Mouse (Mus musculus) liver, embryonic 16.5 days (tissue): ENCODE measurements around the gene Alg2. TPM values are rescaled to one million over a fixed set of nuclear protein-coding genes. Genes with fewer than 3 reads are reported as not detected.

Experiments
- ATAC-seq: fragments of 200-750 bp; cut with Nextera tagmentation; 2 replicates; pipeline ENCODE4 v1.8.0; 2017; ENCODE audit warnings: low read depth, mild to moderate bottlenecking, moderate number of reproducible peaks, moderate library complexity
- H3K27ac ChIP-seq: fragments of 300-500 bp; sonication (generic); 2 replicates; pipeline ENCODE4 v1.5.1; 2014; ENCODE audit warnings: mild to moderate bottlenecking, low read length
- H3K27me3 ChIP-seq: fragments of 300-500 bp; sonication (generic); 2 replicates; pipeline ENCODE4 v1.6.1; 2014; ENCODE audit warnings: low read depth, low read length, mixed read lengths; ENCODE audit not compliant: control insufficient read depth, insufficient read depth
- H3K36me3 ChIP-seq: fragments of 300-500 bp; sonication (generic); 2 replicates; pipeline ENCODE4 v1.6.1; 2014; ENCODE audit warnings: mild to moderate bottlenecking; ENCODE audit not compliant: control insufficient read depth, insufficient read depth
- H3K4me1 ChIP-seq: fragments of 300-500 bp; sonication (generic); 2 replicates; pipeline ENCODE4 v1.6.1; 2014; ENCODE audit warnings: low read depth, low read length, mixed read lengths; ENCODE audit not compliant: control insufficient read depth
- H3K4me2 ChIP-seq: fragments of 300-500 bp; sonication (generic); 2 replicates; pipeline ENCODE4 v1.6.1; 2014; ENCODE audit warnings: low read depth, low read length, mixed read lengths
- H3K4me3 ChIP-seq: fragments of 300-500 bp; sonication (generic); 2 replicates; pipeline ENCODE4 v1.5.1; 2014; ENCODE audit warnings: low read depth, mild to moderate bottlenecking, low read length
- H3K9ac ChIP-seq: fragments of 300-500 bp; sonication (generic); 2 replicates; pipeline ENCODE4 v1.6.1; 2014; ENCODE audit warnings: low read depth, low read length
- H3K9me3 ChIP-seq: fragments of 300-500 bp; sonication (generic); replicated peaks from 2 replicates; pipeline ENCODE4 v1.6.1; 2016; ENCODE audit warnings: low read length; ENCODE audit not compliant: control insufficient read depth
- WGBS: fragments of 180-500 bp; shearing (Covaris S2); extraction: QIAGEN DNeasy Blood & Tissue Kit; methylation state at CpG from one replicate; pipeline ENCODE4 v1.1.7; 2014; ENCODE audit not compliant: insufficient replicate concordance; 5-methylcytosine and 5-hydroxymethylcytosine counted together
- polyA plus RNA-seq: library from polyadenylated mRNA; unstranded; fragments of >200 nt; fragmentation: Nextera tagmentation; extraction: Ambion mirVana; gene quantifications from 2 replicates; pipeline ENCODE4 v1.2.1, GENCODE M21; 2015

Alg2 gene
- polyA plus RNA-seq, 1 experiment from 2014 or later = 14.2 TPM

GRCm38 (mm10) chr4:47437365-47438340 is 36.5 kb downstream of the Alg2 start:
- no peak overlapping the region for H3K27ac ChIP-seq
- H3K9me3 ChIP-seq = no peaks in the 10 kb centered on the region
- peak overlapping the region; percentile 55 for H3K4me3 ChIP-seq
- peaks cover 4% of the 10 kb centered on the region for H3K4me1 ChIP-seq
- H3K9ac ChIP-seq = peak overlapping the region; percentile 33
- WGBS = 2% methylated on average over 33 of the region's 33 CpGs
- peak overlapping the region; percentile 82 for H3K4me2 ChIP-seq
- ATAC-seq = peak; percentile 35; the same call in 1 of the 2 replicates
- peaks cover 3% of the 10 kb centered on the region; the same call in 1 of the 2 replicates for H3K27me3 ChIP-seq
- H3K36me3 ChIP-seq = no peaks in the 10 kb centered on the region

- no peak overlapping the region for H3K9ac ChIP-seq
- no peak overlapping the region for H3K27ac ChIP-seq
- H3K36me3 ChIP-seq = no peaks in the 10 kb centered on the region
- no peak overlapping the region for H3K4me3 ChIP-seq
- no peaks in the 10 kb centered on the region for H3K9me3 ChIP-seq
- peaks cover 4% of the 10 kb centered on the region for H3K4me1 ChIP-seq
- H3K27me3 ChIP-seq = peaks cover 3% of the 10 kb centered on the region; the same call in 1 of the 2 replicates
- H3K4me2 ChIP-seq = no peak overlapping the region
- ATAC-seq = no peak
- WGBS = 53% methylated on average over 28 of the region's 28 CpGs
Measured at GRCm38 (mm10) chr4:47435566-47436360, 38.4 kb downstream of the Alg2 start.

- Histone ChIP-seq H3K36me3 (no peaks in the 10 kb centered on the region), H3K4me1 (peaks cover 4% of the 10 kb centered on the region), H3K4me3 (no peak overlapping the region), H3K9me3 (no peaks in the 10 kb centered on the region), H3K27ac (no peak overlapping the region), H3K27me3 (peaks cover 3% of the 10 kb centered on the region; the same call in 1 of the 2 replicates), H3K9ac (no peak overlapping the region), H3K4me2 (no peak overlapping the region)
- no peak for ATAC-seq
- WGBS = 65% methylated on average over 12 of the region's 12 CpGs
Measured at GRCm38 (mm10) chr4:47435131-47435530, 39.0 kb downstream of the Alg2 start.

GRCm38 (mm10) chr4:47432766-47433165 is 41.4 kb downstream of the Alg2 start:
- no peaks in the 10 kb centered on the region for H3K9me3 ChIP-seq
- 67% methylated on average over 7 of the region's 7 CpGs for WGBS
- no peak overlapping the region for H3K9ac ChIP-seq
- H3K27ac ChIP-seq = no peak overlapping the region
- H3K4me3 ChIP-seq = no peak overlapping the region
- H3K4me2 ChIP-seq = no peak overlapping the region
- peaks cover 4% of the 10 kb centered on the region for H3K4me1 ChIP-seq
- no peak for ATAC-seq
- H3K36me3 ChIP-seq = no peaks in the 10 kb centered on the region
- peaks cover 3% of the 10 kb centered on the region; the same call in 1 of the 2 replicates for H3K27me3 ChIP-seq

GRCm38 (mm10) chr4:47431081-47431480 is 43.1 kb downstream of the Alg2 start:
- Histone ChIP-seq H3K36me3 (no peaks in the 10 kb centered on the region), H3K4me1 (no peaks in the 10 kb centered on the region), H3K4me2 (no peak overlapping the region), H3K27me3 (no peaks in the 10 kb centered on the region), H3K4me3 (no peak overlapping the region), H3K9ac (no peak overlapping the region), H3K27ac (no peak overlapping the region), H3K9me3 (no peaks in the 10 kb centered on the region)
- 65% methylated on average over 5 of the region's 5 CpGs for WGBS
- no peak for ATAC-seq

GRCm38 (mm10) chr4:47430557-47430956 is 43.6 kb downstream of the Alg2 start:
- H3K4me2 ChIP-seq = no peak overlapping the region
- no peaks in the 10 kb centered on the region for H3K9me3 ChIP-seq
- H3K4me3 ChIP-seq = no peak overlapping the region
- no peaks in the 10 kb centered on the region for H3K4me1 ChIP-seq
- ATAC-seq = no peak
- no peak overlapping the region for H3K27ac ChIP-seq
- WGBS = 37% methylated on average over 6 of the region's 6 CpGs
- H3K9ac ChIP-seq = no peak overlapping the region
- H3K36me3 ChIP-seq = no peaks in the 10 kb centered on the region
- no peaks in the 10 kb centered on the region for H3K27me3 ChIP-seq

- Histone ChIP-seq H3K4me2 (no peak overlapping the region), H3K27ac (no peak overlapping the region), H3K4me1 (no peaks in the 10 kb centered on the region), H3K9me3 (no peaks in the 10 kb centered on the region), H3K27me3 (no peaks in the 10 kb centered on the region), H3K4me3 (no peak overlapping the region), H3K36me3 (no peaks in the 10 kb centered on the region), H3K9ac (no peak overlapping the region)
- WGBS = 50% methylated on average over 3 of the region's 3 CpGs
- ATAC-seq = no peak
Measured at GRCm38 (mm10) chr4:47427606-47428005, 46.5 kb downstream of the Alg2 start.

- Histone ChIP-seq H3K4me1 (no peaks in the 10 kb centered on the region), H3K27ac (no peak overlapping the region), H3K4me2 (no peak overlapping the region), H3K27me3 (no peaks in the 10 kb centered on the region), H3K4me3 (no peak overlapping the region), H3K9me3 (no peaks in the 10 kb centered on the region), H3K9ac (no peak overlapping the region), H3K36me3 (no peaks in the 10 kb centered on the region)
- no peak for ATAC-seq
- 68% methylated on average over 16 of the region's 16 CpGs for WGBS
Measured at GRCm38 (mm10) chr4:47425247-47425830, 48.8 kb downstream of the Alg2 start.
